Mouse (Mus musculus) lung, postnatal 4 days (tissue): ENCODE measurements at regions not wholly inside any gene's neighbourhood (a gene's known extent, or its start where the extent isn't known, plus 50 kb on each side); places are given as distances from the start of the nearest gene placed in this dataset.

ENCODE experiments used
- DNase-seq, 2 experiments: peaks; one replicate each; pipeline ENCODE4 v3.0.0; 2021

DNA sequence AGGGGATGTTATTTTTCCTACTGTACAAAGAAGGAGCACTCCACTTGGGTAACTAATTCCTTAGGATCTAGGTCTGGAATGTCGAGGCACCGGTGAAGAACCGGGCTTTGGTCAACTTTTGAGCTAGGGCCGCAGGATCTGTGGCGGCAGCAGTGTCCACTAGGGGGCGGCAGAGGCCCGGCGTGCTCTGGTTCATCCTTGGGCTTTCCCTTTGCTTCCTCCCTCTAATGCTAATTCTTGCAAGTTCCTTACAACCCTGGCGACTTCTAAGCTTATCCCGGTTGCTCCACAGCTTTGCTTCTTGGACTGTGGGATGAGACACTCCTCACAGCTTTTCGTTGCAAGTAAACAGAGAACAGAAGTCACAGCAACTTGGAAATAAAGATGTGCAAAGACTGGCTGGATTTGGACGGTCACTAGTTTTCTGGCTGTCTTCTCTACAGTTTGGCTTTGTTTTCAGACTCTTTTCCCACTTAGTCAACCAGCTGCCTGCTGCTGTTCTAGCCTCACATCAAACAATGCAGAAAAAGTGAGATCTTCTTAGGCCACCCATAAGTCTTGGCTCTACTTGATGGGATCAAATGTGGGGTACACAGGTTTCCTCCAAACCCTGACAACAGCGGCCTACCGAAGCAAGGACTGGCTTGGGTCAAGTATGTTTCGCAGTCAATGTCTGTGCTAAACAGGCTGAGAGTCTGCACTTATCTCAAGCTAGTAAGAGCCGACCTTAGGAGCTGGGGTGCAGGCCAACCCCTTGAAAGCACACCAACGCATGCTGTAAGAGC is 51.2 kb upstream of the Tmem72 start:
- peak; percentile 79 to 82 for DNase-seq

DNA sequence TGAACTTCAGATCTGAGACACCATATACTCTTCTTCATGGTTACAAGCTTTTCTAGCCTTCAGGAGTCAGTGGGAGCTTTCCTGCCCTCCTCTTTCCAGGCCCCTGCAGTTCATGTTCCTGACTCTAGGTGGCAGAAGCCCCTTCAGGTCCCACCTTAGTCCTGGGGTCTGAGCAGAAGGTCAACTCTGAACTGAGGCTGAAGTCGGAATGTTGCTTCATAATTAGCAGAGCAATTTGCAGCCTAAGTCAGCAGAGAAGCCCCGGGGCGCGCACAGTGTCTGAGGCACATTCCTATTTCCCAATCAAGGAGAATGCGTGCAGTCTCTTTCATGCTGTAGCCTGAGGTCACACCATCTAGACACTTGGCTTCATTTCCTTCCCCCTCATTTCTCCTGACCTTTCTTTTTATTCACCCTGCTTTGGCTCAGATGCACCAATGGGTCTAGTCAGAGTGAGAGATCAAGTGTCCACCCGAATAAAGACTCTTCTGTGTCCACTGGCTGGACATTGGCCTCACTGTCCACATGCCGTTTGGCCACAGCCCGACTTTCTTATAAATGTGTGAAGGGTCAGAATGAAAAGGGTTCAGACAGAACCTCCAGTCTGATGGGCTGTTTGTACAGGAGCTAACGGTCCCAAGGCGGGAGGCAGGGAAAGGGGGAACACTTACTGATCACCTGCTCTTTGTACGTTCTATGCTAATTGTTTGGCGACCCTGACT is 58.4 kb upstream of the Tmem72 start:
- peak; percentile 34 to 38 for DNase-seq

DNA sequence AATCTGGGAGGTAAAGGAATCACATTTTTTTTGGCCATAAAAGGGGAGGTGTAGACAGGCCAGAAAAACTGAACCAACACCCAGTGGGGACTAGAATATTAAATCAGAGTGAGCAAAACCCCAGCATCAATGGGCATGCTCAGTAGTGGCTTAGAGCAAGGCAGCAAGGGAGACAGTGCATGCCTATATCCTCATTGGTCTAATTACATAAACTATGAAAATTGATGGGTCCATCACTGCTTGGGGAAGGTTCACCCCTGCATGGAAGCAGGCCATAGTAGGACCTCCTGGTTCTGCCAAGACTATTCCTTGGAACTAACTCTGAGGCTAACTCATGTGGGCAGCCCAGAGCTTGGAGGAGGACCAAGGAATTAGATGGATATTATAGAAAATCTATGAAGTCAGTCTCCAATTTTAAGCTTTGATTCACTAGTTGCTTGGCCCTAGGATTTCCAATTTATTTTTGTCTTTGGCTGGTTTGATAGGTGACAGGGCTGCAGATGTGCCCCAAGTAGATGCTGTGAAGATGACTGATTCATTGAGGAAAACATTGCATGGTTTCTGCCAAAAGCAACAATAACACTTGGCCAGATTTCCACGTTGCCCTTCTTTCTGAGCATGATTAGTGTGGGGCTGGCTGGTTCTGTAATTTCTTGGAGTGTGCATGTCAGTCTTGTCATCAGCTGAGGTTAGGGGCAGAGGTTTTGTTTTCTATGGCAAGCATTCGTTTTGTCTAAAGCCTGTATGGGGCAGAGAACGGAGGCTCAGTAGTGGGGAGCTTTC is 70.0 kb upstream of the Tmem72 start:
- no peak for DNase-seq

DNA sequence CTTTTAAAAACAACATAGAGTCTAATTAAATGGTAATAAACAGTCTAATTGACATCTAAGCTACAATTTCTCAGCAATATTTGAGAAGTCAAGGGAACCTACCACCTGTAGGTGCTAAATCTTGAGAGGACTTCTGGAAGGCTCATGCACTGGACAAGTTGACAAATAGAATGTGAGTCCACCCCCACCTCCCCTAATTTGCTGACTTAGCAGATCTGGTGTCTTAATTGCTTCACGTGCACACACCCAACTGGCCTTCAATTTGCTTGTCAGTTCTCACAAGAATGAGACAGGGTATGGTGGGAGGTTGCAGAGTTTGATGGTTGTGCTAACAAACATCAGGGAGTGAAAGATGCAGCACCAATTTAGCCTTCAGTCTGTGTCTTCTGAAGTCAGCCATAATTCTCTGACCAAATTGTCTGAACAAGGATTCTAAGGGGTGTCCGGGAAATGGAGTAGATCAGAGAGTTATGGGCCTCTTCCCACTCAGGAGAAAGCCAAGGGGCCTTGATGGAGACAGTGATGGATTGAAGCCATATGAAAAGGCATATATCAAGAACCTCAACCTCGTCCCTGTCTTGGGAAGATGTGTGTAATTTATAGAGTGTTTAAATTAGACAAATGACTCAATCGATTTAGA is 76.7 kb upstream of the Tmem72 start:
- DNase-seq: no peak

DNA sequence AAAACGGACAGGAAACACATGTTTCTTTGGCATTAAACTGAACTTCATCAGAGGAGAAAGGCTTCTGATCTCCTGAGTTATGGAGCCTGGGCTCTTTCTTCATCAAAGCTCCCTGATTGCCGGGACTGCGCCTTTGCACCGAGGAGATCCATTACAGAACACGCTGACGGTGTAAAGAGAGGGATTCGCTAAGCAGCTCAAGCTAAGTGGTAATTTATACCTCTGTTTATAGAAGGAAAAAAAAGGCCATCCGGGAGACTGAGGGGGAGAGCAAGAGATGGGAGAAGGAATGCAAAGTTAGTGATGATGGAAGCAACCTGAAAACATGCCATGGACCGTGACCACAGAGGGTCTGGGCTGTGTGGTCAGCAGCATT is 77.2 kb upstream of the Tmem72 start:
- no peak for DNase-seq

DNA sequence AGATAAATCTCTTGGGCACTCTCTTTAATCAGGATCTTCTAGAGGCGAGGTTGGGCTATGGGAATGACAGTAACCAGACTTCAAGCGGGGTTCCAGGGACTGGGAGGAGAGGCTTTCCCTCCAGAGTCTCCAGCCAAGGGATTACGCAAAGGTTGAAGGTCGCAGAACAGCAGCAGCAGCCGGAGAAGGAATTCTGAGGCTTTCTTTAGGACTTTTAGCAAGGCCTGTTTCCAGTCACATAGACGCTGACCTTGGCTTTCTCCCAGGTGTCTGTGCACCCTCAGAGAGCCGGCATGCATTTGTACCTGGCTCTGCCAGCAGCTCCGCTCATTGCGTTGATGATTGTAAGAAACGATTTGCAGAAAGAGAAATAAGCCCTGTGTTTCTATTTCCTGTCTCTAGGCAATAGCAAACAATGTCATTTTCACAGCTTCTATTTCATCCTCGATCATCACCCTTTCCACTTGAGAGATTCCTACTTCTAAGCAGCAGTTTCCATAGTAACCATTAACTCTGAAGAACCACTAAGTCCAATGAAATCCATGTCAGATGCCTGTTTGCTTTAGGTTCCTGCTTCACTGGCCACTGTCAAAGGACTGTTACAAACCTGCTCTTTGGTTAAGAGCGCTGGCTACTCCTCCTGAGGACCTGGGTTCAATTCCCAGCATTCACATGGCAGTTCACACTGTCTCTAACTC is 104.7 kb upstream of the Tmem72 start:
- DNase-seq: peak; percentile 25 to 52

DNA sequence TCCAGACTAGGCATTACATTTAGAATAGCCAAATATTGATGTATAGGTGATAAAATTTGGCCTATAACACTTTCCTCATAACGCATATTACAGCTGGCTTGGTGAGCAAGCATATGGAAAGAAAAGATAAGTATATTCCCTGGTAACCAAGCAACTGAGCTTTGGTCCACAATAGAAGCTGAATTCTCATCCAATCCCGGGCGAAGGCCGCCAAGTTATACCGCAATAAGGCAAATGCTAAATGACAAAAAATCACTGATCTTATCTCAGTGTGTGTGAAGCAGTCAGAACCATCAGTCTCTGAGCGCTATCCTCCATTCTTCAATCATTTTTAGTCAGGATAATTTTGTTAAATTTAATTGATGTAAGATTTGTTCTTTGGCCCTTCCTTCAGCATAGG is 105.9 kb upstream of the Tmem72 start:
- DNase-seq: no peak

DNA sequence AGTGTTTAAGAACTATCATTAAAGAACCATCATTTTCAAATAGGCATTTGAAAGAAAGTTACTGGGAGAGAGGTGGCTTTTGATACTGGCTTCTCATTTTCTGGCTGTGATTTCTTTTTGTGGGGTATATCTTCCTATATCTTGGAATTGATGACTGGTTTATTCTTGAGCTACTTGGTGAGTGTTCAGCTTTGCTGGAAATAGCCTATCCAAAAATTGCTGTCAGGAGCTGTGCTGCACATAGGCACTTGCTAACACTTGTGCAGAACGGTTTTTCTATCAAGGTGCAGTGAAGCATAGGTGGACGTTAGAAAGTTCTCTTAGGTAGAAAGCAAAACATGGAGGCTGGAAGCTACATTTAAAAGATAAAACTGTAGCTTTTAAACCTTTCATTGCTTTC is 108.9 kb upstream of the Tmem72 start:
- DNase-seq: no peak

DNA sequence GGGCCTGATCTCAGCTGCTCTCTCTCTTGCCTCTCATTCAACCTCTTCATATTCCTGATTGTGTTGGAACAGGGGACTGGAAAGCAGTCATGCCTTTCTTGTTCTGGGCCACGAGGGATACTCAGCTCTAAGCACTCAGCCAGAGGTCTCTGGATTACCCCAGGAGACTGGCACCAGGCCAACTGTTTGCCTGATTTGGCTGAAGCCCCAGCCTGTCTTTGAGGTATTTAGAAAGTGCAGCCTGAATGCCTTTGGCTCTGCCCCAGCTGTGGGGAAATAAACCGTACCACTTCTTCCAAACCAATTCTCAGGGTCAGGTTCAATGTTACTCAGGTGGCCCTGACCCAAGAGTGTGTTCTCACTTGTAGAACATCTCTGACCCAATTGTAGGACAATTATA is 112.6 kb upstream of the Tmem72 start:
- peak; percentile 38 to 56 for DNase-seq

DNA sequence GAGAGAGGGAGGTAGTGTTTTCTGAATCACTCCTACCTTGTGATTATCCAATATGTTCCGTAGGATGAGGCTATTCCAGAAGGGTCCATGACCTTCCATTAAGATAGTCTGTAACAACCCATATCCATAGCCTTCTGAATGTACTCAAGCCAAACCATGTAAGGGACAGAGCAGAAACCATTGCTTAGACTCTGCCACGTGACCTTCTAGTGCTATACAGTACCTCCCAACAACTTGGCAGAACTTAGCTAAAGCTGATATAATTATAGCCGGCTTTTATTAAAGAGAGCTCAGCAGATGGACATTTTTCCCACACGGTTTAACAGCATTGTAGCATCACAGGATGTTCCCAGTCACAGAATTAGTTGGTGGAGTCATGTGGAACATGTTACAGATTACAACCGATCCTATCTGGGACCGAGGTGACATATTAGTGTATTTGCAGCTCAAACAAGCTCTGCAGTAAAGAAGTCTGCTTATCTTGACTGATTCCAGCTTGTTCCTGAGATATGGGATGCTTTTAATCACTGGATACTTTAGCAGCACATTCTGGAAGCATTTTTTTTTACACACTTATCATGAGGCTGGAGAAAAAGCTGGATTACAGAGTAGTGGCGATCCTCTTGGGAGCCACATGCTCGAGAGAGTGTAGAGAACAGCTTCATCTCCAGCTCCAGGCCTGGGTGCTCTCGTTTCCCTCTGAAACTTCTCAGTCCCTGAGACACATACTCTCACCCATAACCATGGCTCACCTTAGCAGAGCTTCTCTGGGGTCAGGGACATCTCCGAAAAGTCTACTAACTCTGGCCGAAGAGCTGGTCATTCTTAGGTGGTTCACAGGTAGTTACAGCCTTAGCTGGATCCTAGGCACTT is 129.5 kb upstream of the Tmem72 start:
- no peak for DNase-seq

DNA sequence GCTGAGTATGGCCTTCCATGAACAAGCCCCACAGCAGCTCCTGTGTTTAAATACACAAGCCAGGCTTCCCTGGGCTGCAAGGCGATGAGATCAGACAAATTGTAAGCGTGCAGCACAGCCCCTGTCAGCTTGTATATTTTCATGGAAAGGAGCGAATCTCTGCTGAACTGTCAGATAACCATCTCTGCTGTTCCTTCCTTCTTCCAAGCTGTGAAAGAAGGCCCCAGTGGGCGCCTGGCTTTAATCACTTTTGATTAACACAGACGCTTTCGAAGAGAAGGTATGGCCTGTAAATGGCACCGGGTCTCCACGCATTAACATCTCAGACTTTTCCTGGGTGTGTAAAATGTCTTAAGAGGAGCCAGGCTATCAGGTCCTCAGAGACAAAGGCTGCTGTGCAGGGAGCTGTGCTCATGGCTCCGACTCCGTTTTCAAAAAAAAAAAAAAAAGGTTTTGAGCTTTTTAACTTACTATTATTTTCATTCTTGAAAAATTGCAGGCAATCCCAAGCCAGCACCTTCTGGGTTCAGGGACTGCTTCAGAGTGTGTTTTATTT is 131.9 kb upstream of the Tmem72 start:
- DNase-seq: no peak

DNA sequence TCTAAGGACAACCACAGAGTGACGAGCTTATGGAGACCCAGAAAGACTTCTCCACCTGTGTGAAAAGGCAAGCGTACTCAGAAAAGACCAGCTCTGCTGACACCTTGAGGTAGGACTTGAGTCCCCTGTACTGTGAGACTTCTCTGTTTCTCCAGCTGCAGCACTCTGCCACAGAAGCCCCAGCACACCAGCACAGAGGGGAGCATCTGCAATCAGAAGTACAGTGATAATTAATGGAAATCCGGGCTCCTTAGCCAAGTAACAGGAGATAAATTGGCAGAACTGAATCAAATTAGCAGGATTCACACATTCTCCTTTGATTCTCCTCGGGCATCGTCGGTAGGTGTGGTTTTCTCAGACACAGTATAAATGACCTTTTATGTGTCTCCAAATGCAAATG is 137.3 kb upstream of the Tmem72 start:
- no peak for DNase-seq

DNA sequence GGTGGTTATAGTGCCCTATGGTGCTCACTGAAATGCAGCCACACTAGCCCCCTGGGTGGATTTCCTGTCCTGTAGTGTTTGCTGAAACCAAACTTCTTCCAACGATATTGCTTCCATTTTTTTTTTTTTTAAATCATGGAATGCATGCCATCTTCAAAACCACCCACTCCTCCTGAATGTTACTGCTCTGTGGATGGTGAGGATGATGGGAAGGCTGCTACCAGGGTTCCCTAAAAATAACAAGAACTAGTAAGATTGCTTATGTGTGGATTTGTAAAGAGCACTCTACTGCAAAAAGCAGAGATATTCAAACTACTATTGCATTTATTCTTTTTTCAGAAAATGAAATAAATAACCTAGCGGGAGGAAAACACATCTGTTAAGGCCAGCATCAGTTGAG is 139.4 kb upstream of the Tmem72 start:
- DNase-seq: no peak

DNA sequence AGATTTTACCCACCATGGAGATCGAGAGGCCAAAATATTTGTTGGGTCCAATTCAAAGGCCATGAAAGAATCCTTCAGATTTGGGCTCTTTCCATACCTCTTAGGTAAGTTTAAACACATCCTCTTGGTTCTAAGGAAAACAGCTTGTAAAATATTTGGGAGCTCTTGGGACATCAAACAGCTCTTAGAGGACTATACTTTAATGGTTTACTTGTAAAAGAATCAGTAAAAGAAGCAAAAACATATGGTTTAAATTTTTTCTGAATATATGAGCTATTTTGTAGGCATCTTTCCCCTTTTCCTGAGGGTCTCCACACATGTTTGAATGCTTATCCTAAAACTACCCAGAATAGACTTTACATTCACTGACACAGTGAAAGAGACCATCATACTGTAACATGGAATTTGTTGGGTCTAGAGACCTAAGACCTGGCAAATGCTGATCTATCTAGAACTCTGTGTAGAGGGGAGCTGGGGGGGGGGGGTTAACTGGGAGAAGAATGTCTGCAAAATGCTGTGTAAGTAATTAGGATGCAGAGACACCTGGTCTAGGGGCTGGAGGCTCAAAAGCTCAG is 140.3 kb upstream of the Tmem72 start:
- DNase-seq: no peak

DNA sequence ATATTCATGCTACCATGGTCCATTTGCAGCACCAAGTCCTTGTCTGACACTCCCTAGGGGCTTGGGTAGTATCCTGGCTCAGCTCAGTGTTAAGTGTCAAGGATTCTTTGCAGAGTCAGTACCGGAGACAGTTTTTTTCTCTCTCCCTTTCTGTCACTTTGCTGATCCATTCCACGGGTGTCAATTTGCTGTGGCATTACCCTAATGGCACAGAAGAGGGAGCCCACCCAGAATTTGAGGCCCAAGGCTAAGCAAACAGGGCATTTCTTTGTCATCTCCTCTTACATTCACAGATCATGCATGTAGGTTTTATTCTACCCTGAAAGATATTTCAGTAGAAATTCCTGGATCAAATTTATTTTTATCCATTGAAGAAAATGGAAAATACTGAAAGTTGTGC is 146.4 kb upstream of the Tmem72 start:
- DNase-seq: no peak

DNA sequence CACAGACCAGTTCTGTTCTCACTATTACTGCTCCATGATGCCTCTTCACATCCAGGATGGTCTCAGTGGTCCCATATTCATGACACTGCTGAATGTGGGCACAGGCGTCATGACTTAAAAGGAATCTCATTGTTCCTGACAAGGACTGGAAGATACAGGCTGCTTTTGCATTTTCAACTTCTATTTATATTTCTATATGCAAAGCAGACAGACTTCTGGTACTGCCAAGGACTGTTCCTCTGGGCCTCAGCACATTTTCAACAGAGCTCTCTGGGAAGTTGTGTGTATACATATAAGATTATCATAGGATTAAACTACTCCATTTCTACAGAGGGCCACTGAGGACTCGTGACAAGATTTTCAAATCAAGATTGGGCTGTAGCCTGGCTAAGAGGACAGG is 146.9 kb upstream of the Tmem72 start:
- no peak for DNase-seq

DNA sequence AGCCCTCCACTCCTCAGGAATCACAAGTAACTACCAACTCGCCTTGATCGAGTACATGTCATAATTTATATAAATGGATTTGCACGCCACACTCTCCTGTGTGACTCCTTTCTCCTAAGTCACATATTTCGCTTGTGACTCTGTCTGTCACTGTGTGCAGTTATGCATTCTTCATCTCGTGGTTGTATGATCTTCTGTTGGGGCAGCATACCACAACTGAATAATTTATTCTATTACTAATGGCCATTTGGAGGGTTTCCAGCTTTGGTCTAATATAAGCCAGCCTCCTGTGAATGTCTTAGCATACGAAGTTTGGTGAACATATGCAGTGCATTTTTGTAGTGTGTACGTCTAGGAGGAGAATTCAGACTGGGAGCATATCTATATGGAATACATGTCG is 176.6 kb upstream of the Tmem72 start:
- DNase-seq: no peak

DNA sequence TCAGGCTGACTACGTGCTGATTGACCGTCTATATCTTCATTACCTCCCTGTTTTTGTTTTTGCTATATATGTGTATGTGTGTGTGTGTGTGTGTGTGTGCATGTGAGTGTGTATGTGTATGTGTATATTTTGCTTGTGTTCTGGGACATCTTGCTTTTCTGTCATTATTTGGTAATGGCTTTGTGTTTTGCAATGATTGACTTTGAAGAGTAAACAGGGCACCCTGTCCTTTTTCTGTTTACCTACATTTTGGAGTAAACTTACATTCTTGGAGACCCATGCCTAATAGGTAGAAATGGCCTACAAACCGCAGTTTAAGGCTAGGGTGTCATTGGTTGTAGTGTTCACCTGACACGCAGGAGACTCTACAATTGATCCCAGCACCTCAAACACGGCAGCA is 177.5 kb upstream of the Tmem72 start:
- DNase-seq: no peak

DNA sequence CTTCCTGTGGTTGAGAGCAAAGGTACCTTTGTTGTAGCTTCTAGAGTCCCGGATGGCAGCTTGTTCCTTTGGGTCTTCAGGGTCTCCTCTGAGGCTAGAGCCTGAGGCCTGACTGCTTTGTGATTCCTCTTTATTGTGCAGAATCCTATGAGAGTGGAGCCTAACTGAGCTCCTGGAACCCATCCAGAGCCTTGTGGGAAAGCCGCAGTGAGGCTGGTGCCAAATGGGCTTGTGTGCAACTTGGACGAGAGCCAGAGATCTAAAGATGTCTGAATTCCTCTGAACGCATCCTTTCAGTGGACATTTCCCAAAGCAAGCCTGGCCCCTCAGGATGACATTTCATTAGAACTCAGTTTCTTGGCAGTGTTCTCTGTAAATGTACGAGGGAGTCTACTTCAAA is 178.4 kb upstream of the Tmem72 start:
- peak; percentile 54 to 65 for DNase-seq

DNA sequence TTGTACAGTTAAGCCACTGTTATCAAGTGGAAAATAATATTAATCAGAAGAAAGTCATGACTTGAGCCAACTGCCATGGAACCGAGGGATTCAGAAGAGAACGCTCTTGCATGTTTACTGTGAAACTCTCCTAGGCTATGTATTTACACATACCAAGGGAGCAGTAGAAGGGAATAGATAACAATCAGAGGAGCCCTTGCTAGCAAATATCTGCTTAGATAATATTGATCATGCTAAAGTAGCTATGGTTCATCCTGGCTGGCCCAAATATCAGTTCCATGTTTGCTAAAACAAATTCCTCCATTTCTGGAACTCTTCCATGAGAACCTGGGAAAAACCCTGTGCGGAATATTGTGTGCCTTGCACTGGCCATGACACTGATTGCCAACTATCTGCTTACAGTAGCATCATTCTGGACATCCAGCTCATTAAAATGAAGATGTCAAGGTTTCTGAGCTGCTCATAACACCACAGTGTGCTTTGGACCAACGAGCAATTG is 179.5 kb upstream of the Tmem72 start:
- no peak for DNase-seq

DNA sequence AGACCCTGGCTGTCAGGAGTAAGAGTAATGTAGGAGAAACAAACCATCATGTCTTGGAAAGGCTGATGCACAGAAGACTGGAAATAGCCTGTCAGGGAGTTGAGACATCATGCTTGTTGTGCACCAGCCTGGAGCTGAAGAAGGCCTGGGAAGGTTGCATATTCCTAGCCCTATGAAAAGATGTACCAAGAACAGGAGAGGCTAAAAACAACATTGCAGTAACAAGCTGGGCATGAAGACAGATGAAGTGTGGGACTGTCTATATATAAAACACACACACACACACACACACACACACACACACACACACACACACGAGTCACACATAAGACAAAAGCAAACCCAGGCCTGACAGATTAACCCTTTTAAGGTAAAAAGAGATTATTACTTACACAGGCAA is 185.1 kb upstream of the Tmem72 start:
- DNase-seq: no peak
